Mouse (Mus musculus): ENCODE results near the gene Plekhb1. TPM values are rescaled to one million over a fixed set of nuclear protein-coding genes. Genes with fewer than 3 reads are reported as not detected.

The Plekhb1 gene
- total and polyA plus RNA-seq, 2 experiments from 2014 or later = 20.4 to 22.1 TPM

GRCm38 (mm10) chr7:100678052-100678451, 15.8 kb upstream of the Plekhb1 start:
- DNase-seq (no peak), ATAC-seq (no peak)
- Histone ChIP-seq H3K36me3 (ENCODE audit: insufficient read depth) (no peaks in the 10 kb centered on the region), H3K9me3 (ENCODE audit: low read length) (no peaks in the 10 kb centered on the region), H3K9ac (no peak overlapping the region), H3K4me3 (ENCODE audit: low read depth, low read length) (no peak overlapping the region), H3K4me1 (ENCODE audit: insufficient read depth) (no peaks in the 10 kb centered on the region), H3K27me3 (ENCODE audit: insufficient read depth, low read length) (no peaks in the 10 kb centered on the region), H3K4me2 (ENCODE audit: low read depth) (no peak overlapping the region), H3K27ac (ENCODE audit: low read depth, low read length) (no peak overlapping the region)
- WGBS = 89% methylated on average over 5 of the region's 5 CpGs
- no peak for TF ChIP-seq CTCF (IDR thresholded peaks at IDR 0.05; ENCODE audit: low read depth)

DNA sequence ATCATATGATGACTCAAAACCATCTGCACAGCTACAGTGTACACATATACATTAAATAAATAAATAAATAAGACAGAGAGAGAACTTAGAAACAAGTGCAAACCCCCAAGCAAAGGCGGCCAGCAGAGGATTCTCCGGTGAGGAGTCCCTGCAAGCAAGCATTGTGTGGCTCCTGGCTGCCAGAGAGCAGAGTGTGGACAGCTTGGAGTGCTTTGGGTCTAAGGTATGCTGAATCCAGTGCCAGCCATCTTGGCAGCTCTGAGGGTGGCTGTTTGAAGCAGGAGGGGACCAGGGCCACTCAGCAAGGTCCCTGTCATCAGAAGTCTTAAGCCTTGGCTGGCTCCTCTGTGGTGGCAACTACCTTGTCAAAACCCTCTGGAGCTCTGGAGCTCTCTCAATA, 12.7 kb upstream of the Plekhb1 start:
- WGBS = 81% methylated on average over 2 of the region's 2 CpGs
- Histone ChIP-seq H3K9me3 (ENCODE audit: low read length) (no peaks in the 10 kb centered on the region), H3K27ac (ENCODE audit: low read depth, low read length) (no peak overlapping the region), H3K27me3 (ENCODE audit: insufficient read depth, low read length) (no peaks in the 10 kb centered on the region), H3K9ac (no peak overlapping the region), H3K4me3 (ENCODE audit: low read depth, low read length) (no peak overlapping the region), H3K4me1 (ENCODE audit: insufficient read depth) (no peaks in the 10 kb centered on the region), H3K4me2 (ENCODE audit: low read depth) (no peak overlapping the region), H3K36me3 (ENCODE audit: insufficient read depth) (no peaks in the 10 kb centered on the region)
- no peak for TF ChIP-seq CTCF (IDR thresholded peaks at IDR 0.05; ENCODE audit: low read depth)
- DNase-seq = no peak
- no peak for ATAC-seq

GRCm38 (mm10) chr7:100673452-100673851, 11.2 kb upstream of the Plekhb1 start:
- DNase-seq (no peak), ATAC-seq (peak; percentile 53; the same call in 1 of the 2 replicates)
- Histone ChIP-seq H3K4me3 (ENCODE audit: low read depth, low read length) (no peak overlapping the region), H3K9me3 (ENCODE audit: low read length) (no peaks in the 10 kb centered on the region), H3K4me1 (ENCODE audit: insufficient read depth) (no peaks in the 10 kb centered on the region), H3K36me3 (ENCODE audit: insufficient read depth) (no peaks in the 10 kb centered on the region), H3K9ac (no peak overlapping the region), H3K4me2 (ENCODE audit: low read depth) (no peak overlapping the region), H3K27ac (ENCODE audit: low read depth, low read length) (no peak overlapping the region), H3K27me3 (ENCODE audit: insufficient read depth, low read length) (no peaks in the 10 kb centered on the region)
- WGBS = 67% methylated on average over 7 of the region's 7 CpGs
- no peak for TF ChIP-seq CTCF (IDR thresholded peaks at IDR 0.05; ENCODE audit: low read depth)

- TF ChIP-seq CTCF (IDR thresholded peaks at IDR 0.05; ENCODE audit: low read depth) = no peak
- H3K27me3 ChIP-seq (ENCODE audit: insufficient read depth, low read length) = no peaks in the 10 kb centered on the region
- no peaks in the 10 kb centered on the region for H3K4me1 ChIP-seq (ENCODE audit: insufficient read depth)
- H3K9me3 ChIP-seq (ENCODE audit: low read length) = no peaks in the 10 kb centered on the region
- DNase-seq (no peak), ATAC-seq (no peak)
- H3K9ac ChIP-seq = no peak overlapping the region
- H3K36me3 ChIP-seq (ENCODE audit: insufficient read depth) = no peaks in the 10 kb centered on the region
- no peak overlapping the region for H3K4me3 ChIP-seq (ENCODE audit: low read depth, low read length)
- H3K4me2 ChIP-seq (ENCODE audit: low read depth) = no peak overlapping the region
- H3K27ac ChIP-seq (ENCODE audit: low read depth, low read length) = no peak overlapping the region
- 87% methylated on average over 5 of the region's 5 CpGs for WGBS
Measured at GRCm38 (mm10) chr7:100670646-100671045, 8.4 kb upstream of the Plekhb1 start.

DNA sequence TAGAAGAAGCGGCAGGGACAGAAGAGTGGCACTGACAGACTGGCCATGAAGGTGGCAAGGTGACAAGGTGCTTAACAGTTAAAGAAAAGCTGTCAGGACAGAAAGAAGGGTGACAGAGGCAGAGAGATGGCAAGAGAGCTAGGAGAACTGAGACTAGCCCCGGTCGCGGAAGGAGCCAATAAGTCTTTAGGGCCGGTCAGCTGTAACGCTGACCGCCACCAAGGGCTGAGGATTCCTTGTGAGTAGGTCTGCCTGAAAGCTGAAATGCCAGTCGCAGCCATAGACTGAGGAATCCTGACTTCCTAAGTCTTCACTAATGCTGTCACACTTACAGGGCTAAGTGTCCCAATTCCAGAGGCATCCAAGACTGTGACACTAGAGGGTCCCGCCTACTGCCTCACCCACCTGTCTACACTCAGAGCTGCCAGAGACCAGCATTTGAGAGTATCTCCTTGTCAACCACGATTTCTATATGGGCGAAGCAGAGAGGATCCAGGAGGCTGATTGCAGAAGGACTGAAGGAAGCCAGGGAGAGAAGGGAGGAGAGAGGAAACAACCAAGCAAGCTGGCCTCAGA, 1.6 kb upstream of the Plekhb1 start:
- 68% methylated on average over 11 of the region's 11 CpGs for WGBS
- DNase-seq (no peak), ATAC-seq (no peak)
- Histone ChIP-seq H3K4me2 (ENCODE audit: low read depth) (peak overlapping the region; percentile 36), H3K4me1 (ENCODE audit: insufficient read depth) (peaks cover 10% of the 10 kb centered on the region), H3K27ac (ENCODE audit: low read depth, low read length) (no peak overlapping the region), H3K27me3 (ENCODE audit: insufficient read depth, low read length) (no peaks in the 10 kb centered on the region), H3K36me3 (ENCODE audit: insufficient read depth) (no peaks in the 10 kb centered on the region), H3K4me3 (ENCODE audit: low read depth, low read length) (no peak overlapping the region), H3K9me3 (ENCODE audit: low read length) (no peaks in the 10 kb centered on the region), H3K9ac (no peak overlapping the region)
- no peak for TF ChIP-seq CTCF (IDR thresholded peaks at IDR 0.05; ENCODE audit: low read depth)

DNA sequence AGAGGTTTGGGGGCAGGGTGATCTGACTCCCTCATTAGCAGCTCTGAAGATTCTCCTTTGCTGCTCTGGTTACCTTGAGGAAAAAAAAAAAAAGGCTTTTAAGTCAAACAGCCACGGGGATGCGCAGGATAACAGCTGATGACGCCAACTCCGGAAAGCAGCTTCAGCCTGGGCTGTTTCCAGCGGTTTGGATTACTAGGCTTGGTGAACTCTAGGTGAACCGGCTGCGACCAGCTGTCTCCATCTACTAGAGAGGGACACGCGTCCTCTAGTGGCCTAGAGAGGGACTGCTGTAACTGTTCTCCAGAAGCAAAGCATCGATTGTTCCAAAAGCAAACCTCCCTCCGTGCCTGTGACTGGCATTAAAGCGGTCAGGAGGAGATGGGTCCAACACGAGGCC, 976 bp upstream of the Plekhb1 start:
- H3K9me3 ChIP-seq (ENCODE audit: low read length) = no peaks in the 10 kb centered on the region
- no peaks in the 10 kb centered on the region for H3K36me3 ChIP-seq (ENCODE audit: insufficient read depth)
- H3K27ac ChIP-seq (ENCODE audit: low read depth, low read length) = 0 out of 2 replicates have a peak overlapping the region, but pooled peaks have one; percentile 15
- peak overlapping the region; percentile 36 for H3K4me2 ChIP-seq (ENCODE audit: low read depth)
- no peaks in the 10 kb centered on the region for H3K27me3 ChIP-seq (ENCODE audit: insufficient read depth, low read length)
- H3K4me1 ChIP-seq (ENCODE audit: insufficient read depth) = peaks cover 10% of the 10 kb centered on the region
- peak; percentile 90 for DNase-seq
- whole genome bisulfite sequencing = under 1% methylated on average over 13 of the region's 13 CpGs
- peak; percentile 95 for ATAC-seq
- TF ChIP-seq CTCF (IDR thresholded peaks at IDR 0.05; ENCODE audit: low read depth) = peak; percentile 94
- H3K4me3 ChIP-seq (ENCODE audit: low read depth, low read length) = 0 out of 2 replicates have a peak overlapping the region, but pooled peaks have one; percentile 4
- H3K9ac ChIP-seq = no peak overlapping the region

GRCm38 (mm10) chr7:100661264-100661663, 950 bp downstream of the Plekhb1 start:
- H3K9ac ChIP-seq = no peak overlapping the region
- TF ChIP-seq CTCF (IDR thresholded peaks at IDR 0.05; ENCODE audit: low read depth) = no peak
- H3K4me1 ChIP-seq (ENCODE audit: insufficient read depth) = peaks cover 10% of the 10 kb centered on the region
- no peak overlapping the region for H3K27ac ChIP-seq (ENCODE audit: low read depth, low read length)
- ATAC-seq = no peak
- H3K27me3 ChIP-seq (ENCODE audit: insufficient read depth, low read length) = no peaks in the 10 kb centered on the region
- H3K4me3 ChIP-seq (ENCODE audit: low read depth, low read length) = no peak overlapping the region
- no peak for DNase-seq
- H3K4me2 ChIP-seq (ENCODE audit: low read depth) = no peak overlapping the region
- no peaks in the 10 kb centered on the region for H3K9me3 ChIP-seq (ENCODE audit: low read length)
- H3K36me3 ChIP-seq (ENCODE audit: insufficient read depth) = no peaks in the 10 kb centered on the region
- 91% methylated on average over 7 of the region's 7 CpGs for WGBS

Data from forebrain, postnatal 0 days (tissue).